Mouse (Mus musculus) CH12.LX (cell line): ENCODE measurements around the gene Lbh. TPM values are rescaled to one million over a fixed set of nuclear protein-coding genes. Genes with fewer than 3 reads are reported as not detected.

ENCODE experiments used
- DNase-seq: peaks from one replicate; pipeline ENCODE4 v3.0.0-alpha.2; 2013; ENCODE audit errors: extremely low read depth
- H3K27ac ChIP-seq: 2 replicates; pipeline ENCODE4 v1.5.1; 2012; ENCODE audit warnings: low read depth, mild to moderate bottlenecking, control low read depth, moderate library complexity; ENCODE audit not compliant: insufficient read depth
- H3K27me3 ChIP-seq: replicated peaks from 2 replicates; pipeline ENCODE3; 2012; ENCODE audit warnings: inconsistent platforms
- H3K36me3 ChIP-seq, 2 experiments: replicated peaks in 1 of 2; 2 replicates each; pipeline versions ENCODE3 to v1.6.1; 2012; ENCODE audit warnings: inconsistent platforms in 1 of 2, low read length in 1 of 2, mild to moderate bottlenecking in 1 of 2, mixed read lengths in 1 of 2, moderate library complexity in 1 of 2; ENCODE audit not compliant: control insufficient read depth in 1 of 2, insufficient read depth in 1 of 2
- H3K4me1 ChIP-seq, 2 experiments: 2 replicates each; pipeline ENCODE4 v1.6.1; 2012; ENCODE audit warnings: inconsistent platforms in 1 of 2, moderate library complexity in 1 of 2; ENCODE audit not compliant: insufficient read depth in 2 of 2, control insufficient read depth in 1 of 2
- H3K4me2 ChIP-seq: 2 replicates; pipeline ENCODE4 v1.6.1; 2012; ENCODE audit warnings: low read depth, mild to moderate bottlenecking, control low read depth; ENCODE audit not compliant: poor library complexity, insufficient read depth, severe bottlenecking
- H3K4me3 ChIP-seq, 3 experiments: fragments of 150-350 bp in 1 of 3; sonication (generic) in 1 of 3; replicated peaks in 1 of 3; 2 replicates each; pipeline versions ENCODE3 to v1.5.1; 2011 to 2012; ENCODE audit warnings: low read depth in 2 of 3, low read length in 2 of 3, mild to moderate bottlenecking in 2 of 3, moderate library complexity in 2 of 3, control low read depth in 1 of 3, improper control_type of control experiment in 1 of 3, inconsistent platforms in 1 of 3, mixed read lengths in 1 of 3; ENCODE audit not compliant: poor library complexity in 1 of 3
- H3K79me2 ChIP-seq: replicated peaks from 2 replicates; pipeline ENCODE4 v1.6.1; 2012; ENCODE audit warnings: mild to moderate bottlenecking, moderate library complexity; ENCODE audit not compliant: control insufficient read depth, poor library complexity, insufficient read depth, severe bottlenecking; ENCODE audit errors: extremely low read depth
- H3K9ac ChIP-seq: 2 replicates; pipeline ENCODE4 v1.6.1; 2012; ENCODE audit warnings: low read depth, mild to moderate bottlenecking, control low read depth, moderate library complexity; ENCODE audit not compliant: insufficient read depth
- H3K9me3 ChIP-seq: replicated peaks from 2 replicates; pipeline ENCODE3; 2012; ENCODE audit warnings: low read length, inconsistent platforms, mixed read lengths
- CHD1 ChIP-seq: IDR thresholded peaks from 2 replicates; pipeline ENCODE4 v1.6.1; 2012; ENCODE audit warnings: low read depth, low read length, improper control_type of control experiment, inconsistent platforms
- GABPA ChIP-seq: IDR thresholded peaks from 2 replicates; pipeline ENCODE4 v1.6.1; 2012; ENCODE audit warnings: low read depth, low read length, improper control_type of control experiment, inconsistent platforms; ENCODE audit not compliant: insufficient replicate concordance
- JUND ChIP-seq: conservative IDR thresholded peaks from 2 replicates; pipeline ENCODE4 v1.6.1; 2011; ENCODE audit warnings: low read depth, low read length, improper control_type of control experiment
- MAFK ChIP-seq: IDR thresholded peaks from 2 replicates; pipeline ENCODE4 v1.6.1; 2011; ENCODE audit warnings: low read length, improper control_type of control experiment; ENCODE audit not compliant: insufficient replicate concordance
- MAX ChIP-seq: IDR thresholded peaks from 2 replicates; pipeline ENCODE4 v1.6.1; 2011; ENCODE audit warnings: low read length, improper control_type of control experiment
- MAZ ChIP-seq: IDR thresholded peaks from 2 replicates; pipeline ENCODE4 v1.6.1; 2012; ENCODE audit warnings: low read depth, mild to moderate bottlenecking, inconsistent platforms, low read length, improper control_type of control experiment, moderate library complexity
- NELFE ChIP-seq: IDR thresholded peaks from 2 replicates; pipeline ENCODE4 v1.6.1; 2011; ENCODE audit warnings: low read depth, low read length, improper control_type of control experiment
- POLR2AphosphoS2 ChIP-seq: IDR thresholded peaks from 2 replicates; pipeline ENCODE4 v1.6.1; 2011; ENCODE audit warnings: low read depth, low read length, improper control_type of control experiment
- RAD21 ChIP-seq: IDR thresholded peaks from 2 replicates; pipeline ENCODE4 v1.6.1; 2011; ENCODE audit warnings: low read depth, mild to moderate bottlenecking, low read length, improper control_type of control experiment, moderate library complexity
- SIN3A ChIP-seq: IDR thresholded peaks from 2 replicates; pipeline ENCODE4 v1.6.1; 2012; ENCODE audit warnings: low read length, improper control_type of control experiment, inconsistent platforms
- SMC3 ChIP-seq: IDR thresholded peaks from 2 replicates; pipeline ENCODE4 v1.6.1; 2011; ENCODE audit warnings: low read depth, low read length, improper control_type of control experiment
- TCF12 ChIP-seq: IDR thresholded peaks from 2 replicates; pipeline ENCODE4 v1.6.1; 2014; ENCODE audit warnings: low read depth, mild to moderate bottlenecking, inconsistent platforms, low read length, improper control_type of control experiment
- USF1 ChIP-seq: IDR thresholded peaks from 2 replicates; pipeline ENCODE4 v1.6.1; 2014; ENCODE audit warnings: low read depth, mild to moderate bottlenecking, inconsistent platforms, low read length, improper control_type of control experiment
- dilution Hi-C: fragments of 300-500 bp; cut with MboI; formaldehyde crosslinking; loops from 2 replicates; pipeline ENCODE4 v1.14.3; 2020; ENCODE audit warnings: low sequenced_read_pairs; ENCODE audit not compliant: extremely low pct_unique_long_range_greater_than_20kb, extremely low pct_ligation_motif_present
- in situ Hi-C: fragments of 300-500 bp; cut with MboI; formaldehyde crosslinking; loops from 3 replicates; pipeline ENCODE4 v1.14.3; 2019; ENCODE audit warnings: low sequenced_read_pairs, low pct_ligation_motif_present, low pct_unique_long_range_greater_than_20kb, mixed read lengths
- polyA plus RNA-seq: library from polyadenylated mRNA; unstranded; fragments of >175 nt; gene quantifications from 2 replicates; pipeline ENCODE4 v1.2.1, GENCODE M21; 2012; ENCODE audit warnings: low read depth; ENCODE audit not compliant: insufficient read length
- total RNA-seq, 2 experiments: library from RNA; depleted of rRNA; stranded (reverse); fragments of 300-350 nt in 1 of 2; fragments of >200 nt in 1 of 2; gene quantifications; 2 replicates each; pipeline ENCODE4 v1.2.3; 2012 to 2014

Lbh gene
- total and polyA plus RNA-seq, 3 experiments: 14.4 to 30.0 (median 16.7) TPM

DNA sequence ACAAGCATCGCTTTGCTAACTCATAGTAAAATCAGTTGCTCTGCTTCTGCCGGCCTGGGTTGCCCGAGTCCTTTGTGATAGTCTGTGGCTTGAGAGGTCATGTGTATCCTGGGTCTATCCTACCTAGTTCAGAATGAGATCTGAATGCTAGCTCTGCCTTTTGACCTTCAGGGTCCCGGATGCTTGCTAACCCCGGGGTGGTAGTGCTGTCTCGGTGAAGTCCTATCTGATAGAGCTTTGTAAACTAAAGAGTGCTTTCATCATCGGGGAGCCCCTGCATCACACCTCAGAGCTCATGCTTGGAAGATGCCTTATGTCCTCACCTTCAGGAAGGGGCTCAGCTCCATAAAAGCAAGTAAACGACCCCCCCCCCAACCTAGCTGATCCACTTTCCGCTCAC is 19.1 kb downstream of the Lbh start:
- Histone ChIP-seq H3K27ac (no peak overlapping the region), H3K4me1 (peaks cover 22 to 63% of the 10 kb centered on the region in 2 experiments), H3K4me2 (no peak overlapping the region), H3K36me3 (peaks cover 3 to 42% of the 10 kb centered on the region in 2 experiments), H3K4me3 (no peak overlapping the region), H3K9me3 (peaks cover 13% of the 10 kb centered on the region), H3K9ac (no peak overlapping the region), H3K79me2 (no peaks in the 10 kb centered on the region), H3K27me3 (no peaks in the 10 kb centered on the region)
- no peak for TF ChIP-seq NELFE
- no peak for TF ChIP-seq GABPA
- no peak for TF ChIP-seq JUND
- TF ChIP-seq RAD21: no peak
- no peak for TF ChIP-seq MAFK
- no peak for TF ChIP-seq USF1
- no peak for TF ChIP-seq CHD1
- no peak for TF ChIP-seq MAZ
- TF ChIP-seq SMC3: no peak
- no peak for TF ChIP-seq POLR2AphosphoS2
- dilution Hi-C loops: no loop called here
- DNase-seq: no peak
- in situ Hi-C loops: no loop called here

DNA sequence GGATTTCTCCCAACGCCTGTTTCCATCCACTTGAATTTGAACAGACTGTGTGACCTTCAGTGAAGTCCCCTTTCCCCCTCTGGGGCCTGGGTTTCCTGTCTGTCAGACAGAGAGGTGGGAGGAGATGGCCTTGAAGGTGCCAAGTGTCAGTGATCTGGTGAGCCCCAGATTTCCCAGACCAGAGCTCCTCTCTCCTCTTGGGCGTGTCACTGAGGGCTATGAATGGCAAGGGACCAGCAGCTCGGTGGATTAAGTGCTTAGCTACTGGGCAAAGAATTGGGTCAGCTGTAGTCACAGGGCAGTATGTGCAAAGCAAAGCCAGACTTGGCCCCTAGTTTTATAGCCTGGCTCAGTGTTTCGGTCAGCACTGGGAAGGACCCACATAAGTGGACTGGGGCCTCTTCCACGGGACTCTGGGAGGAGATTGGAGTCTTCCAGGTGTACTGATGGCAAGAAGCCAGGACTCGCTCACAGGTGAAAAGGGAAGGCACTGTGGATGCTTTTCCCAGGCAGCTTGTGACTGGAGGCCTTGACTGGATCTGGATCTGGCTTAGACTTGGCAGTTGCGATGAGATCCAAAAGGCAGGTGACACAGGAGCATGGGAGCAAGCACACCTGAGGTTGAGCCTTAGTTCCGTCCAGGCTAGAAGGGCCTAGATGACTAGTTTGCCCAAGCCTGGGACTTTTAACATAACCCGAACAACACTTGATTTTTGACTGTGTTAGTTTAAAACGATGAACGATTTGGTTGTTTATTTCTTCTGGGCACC is 20.1 kb downstream of the Lbh start:
- H3K79me2 ChIP-seq: no peaks in the 10 kb centered on the region
- dilution Hi-C loops: no loop called here
- no peak for DNase-seq
- peaks cover 22 to 61% of the 10 kb centered on the region in 2 experiments for H3K4me1 ChIP-seq
- peaks cover 3 to 39% of the 10 kb centered on the region in 2 experiments for H3K36me3 ChIP-seq
- peaks cover 10% of the 10 kb centered on the region for H3K9me3 ChIP-seq
- no peak overlapping the region for H3K4me3 ChIP-seq
- no peak overlapping the region for H3K9ac ChIP-seq
- no peak overlapping the region for H3K27ac ChIP-seq
- no peaks in the 10 kb centered on the region for H3K27me3 ChIP-seq
- no peak overlapping the region for H3K4me2 ChIP-seq
- in situ Hi-C loops: no loop called here
- TF ChIP-seq SIN3A: no peak
- no peak for TF ChIP-seq MAX
- TF ChIP-seq CHD1: no peak
- TF ChIP-seq TCF12: no peak
